Mouse (Mus musculus) MN1 (cell line): ENCODE results near the gene Trappc6b.

Experiments
- DNase-seq: peaks from one replicate; pipeline ENCODE4 v3.0.0-alpha.2; 2016; ENCODE audit warnings: low spot score

Gene Trappc6b

GRCm38 (mm10) chr12:59055196-59055850, 5.9 kb downstream of the Trappc6b start:
- DNase-seq, result no peak

GRCm38 (mm10) chr12:59053976-59054375, 7.3 kb downstream of the Trappc6b start:
- DNase-seq, result no peak

- no peak for DNase-seq
Measured at GRCm38 (mm10) chr12:59053166-59053565, 8.1 kb downstream of the Trappc6b start.

- DNase-seq, result no peak
Measured at GRCm38 (mm10) chr12:59052470-59052869, 8.8 kb downstream of the Trappc6b start.

- DNase-seq, result no peak
Measured at GRCm38 (mm10) chr12:59040851-59041250, 20.4 kb downstream of the Trappc6b start.

GRCm38 (mm10) chr12:59039971-59040844, 21.1 kb downstream of the Trappc6b start:
- peak; percentile 88 for DNase-seq

GRCm38 (mm10) chr12:59039162-59039970, 21.9 kb downstream of the Trappc6b start:
- no peak for DNase-seq

- no peak for DNase-seq
Measured at GRCm38 (mm10) chr12:59032101-59032500, 29.2 kb downstream of the Trappc6b start.

- no peak for DNase-seq
Measured at GRCm38 (mm10) chr12:59021306-59021705, 40.0 kb downstream of the Trappc6b start.

GRCm38 (mm10) chr12:59019891-59020290, 41.4 kb downstream of the Trappc6b start:
- DNase-seq, result no peak

- DNase-seq, result no peak
Measured at GRCm38 (mm10) chr12:59017970-59018369, 43.3 kb downstream of the Trappc6b start.

GRCm38 (mm10) chr12:59013234-59013633, 48.0 kb downstream of the Trappc6b start, which contains the start of gene Gemin2:
TSS of gene Gemin2 (plus strand) at chr12:59013393.
- DNase-seq, result peak; percentile 94

- peak; percentile 19 for DNase-seq
Measured at GRCm38 (mm10) chr12:59012710-59013091, 48.6 kb downstream of the Trappc6b start.

- peak; percentile 98 for DNase-seq
Measured at GRCm38 (mm10) chr12:59011844-59012709, 49.2 kb downstream of the Trappc6b start, which contains the start of gene Sec23a. TSS of gene Sec23a (minus strand) at chr12:59012017.

GRCm38 (mm10) chr12:59011275-59011843, 49.9 kb downstream of the Trappc6b start:
- no peak for DNase-seq

GRCm38 (mm10) chr12:59010482-59010881, 50.8 kb downstream of the Trappc6b start:
- peak; percentile 20 for DNase-seq
